Mouse (Mus musculus) limb, embryonic 14.5 days (tissue): ENCODE results near the gene Nlrp3. TPM values are rescaled to one million over a fixed set of nuclear protein-coding genes. Genes with fewer than 3 reads are reported as not detected.

Experiments
- ATAC-seq: fragments of 200-750 bp; cut with Nextera tagmentation; 2 replicates; pipeline ENCODE4 v1.8.0; 2017; ENCODE audit warnings: low read depth, moderate number of reproducible peaks, moderate TSS enrichment; ENCODE audit not compliant: low FRiP score
- DNase-seq: peaks from one replicate; pipeline ENCODE4 v3.0.0-alpha.2; 2015; ENCODE audit warnings: low spot score
- H3K27ac ChIP-seq: fragments of 300-500 bp; sonication (generic); replicated peaks from 2 replicates; pipeline ENCODE4 v1.5.1; 2014; ENCODE audit warnings: low read depth, mild to moderate bottlenecking, low read length, moderate library complexity, mixed read lengths
- H3K27me3 ChIP-seq: fragments of 300-500 bp; sonication (generic); 2 replicates; pipeline ENCODE4 v1.6.1; 2014; ENCODE audit warnings: low read length, mixed read lengths; ENCODE audit not compliant: control insufficient read depth, insufficient read depth
- H3K36me3 ChIP-seq: fragments of 300-500 bp; sonication (generic); 2 replicates; pipeline ENCODE4 v1.6.1; 2014; ENCODE audit warnings: mild to moderate bottlenecking, low read length, moderate library complexity, mixed read lengths; ENCODE audit not compliant: control insufficient read depth, insufficient read depth
- H3K4me1 ChIP-seq: fragments of 300-500 bp; sonication (generic); 2 replicates; pipeline ENCODE4 v1.6.1; 2014; ENCODE audit warnings: antibody characterized with exemption, low read length, mixed read lengths; ENCODE audit not compliant: control insufficient read depth, insufficient read depth
- H3K4me2 ChIP-seq: fragments of 300-500 bp; sonication (generic); replicated peaks from 2 replicates; pipeline ENCODE4 v1.6.1; 2014; ENCODE audit warnings: low read depth, mild to moderate bottlenecking, low read length, moderate library complexity; ENCODE audit not compliant: severe bottlenecking
- H3K4me3 ChIP-seq: fragments of 300-500 bp; sonication (generic); replicated peaks from 2 replicates; pipeline ENCODE4 v1.5.1; 2014; ENCODE audit warnings: low read length
- H3K9ac ChIP-seq: fragments of 300-500 bp; sonication (generic); 2 replicates; pipeline ENCODE4 v1.6.1; 2014; ENCODE audit warnings: mild to moderate bottlenecking, low read depth, low read length, moderate library complexity; ENCODE audit not compliant: severe bottlenecking
- H3K9me3 ChIP-seq: fragments of 300-500 bp; sonication (generic); 2 replicates; pipeline ENCODE4 v1.6.1; 2016; ENCODE audit warnings: low read length; ENCODE audit not compliant: control insufficient read depth
- POLR2A ChIP-seq: fragments of 200-500 bp; IDR thresholded peaks from 2 replicates; pipeline ENCODE4 v1.8.0; 2012; ENCODE audit warnings: inconsistent platforms, mild to moderate bottlenecking, moderate library complexity, borderline replicate concordance; ENCODE audit not compliant: insufficient read depth, insufficient read length; ENCODE audit errors: extremely low read depth
- WGBS: fragments of 180-500 bp; shearing (Covaris S2); extraction: QIAGEN DNeasy Blood & Tissue Kit; methylation state at CpG from one replicate; pipeline ENCODE4 v1.1.7; 2014; 5-methylcytosine and 5-hydroxymethylcytosine counted together
- polyA plus RNA-seq, 2 experiments: library from polyadenylated mRNA; depleted of rRNA in 1 of 2; stranded (reverse) in 1 of 2; unstranded in 1 of 2; fragments of >200 nt; fragmentation: Nextera tagmentation in 1 of 2; extraction: Ambion mirVana in 1 of 2; gene quantifications; 2 replicates each; pipeline versions ENCODE4 v1.2.1 to v1.2.3; 2012 to 2014

The Nlrp3 gene
- polyA plus RNA-seq, 2 experiments: 0.48 to 0.57 TPM

- no peak for ATAC-seq
- WGBS: 82% methylated on average over 6 of the region's 6 CpGs
Measured at GRCm38 (mm10) chr11:59593189-59593588, 51.8 kb downstream of the Nlrp3 start, which contains the start of gene Olfr223. Gene Olfr223, minus strand, starts transcription at chr11:59593289.

GRCm38 (mm10) chr11:59596091-59596490 lies 54.7 kb downstream of the Nlrp3 start:
- H3K4me1 ChIP-seq: no peaks in the 10 kb centered on the region
- TF ChIP-seq POLR2A: no peak
- H3K27me3 ChIP-seq: no peaks in the 10 kb centered on the region
- no peak overlapping the region for H3K27ac ChIP-seq
- H3K36me3 ChIP-seq: no peaks in the 10 kb centered on the region
- no peak overlapping the region for H3K9ac ChIP-seq
- WGBS: 47% methylated on average over 4 of the region's 4 CpGs
- no peak overlapping the region for H3K4me3 ChIP-seq
- no peaks in the 10 kb centered on the region for H3K9me3 ChIP-seq
- no peak for ATAC-seq
- no peak for DNase-seq
- H3K4me2 ChIP-seq: no peak overlapping the region

More at GRCm38 (mm10) chr11:59593189-59593588, 51.8 kb downstream of the Nlrp3 start, which contains the start of gene Olfr223:
- no peak within 1 kb of the TSS for H3K27ac ChIP-seq
- no peaks in the 10 kb centered on the region for H3K36me3 ChIP-seq
- H3K4me1 ChIP-seq: no peaks in the 10 kb centered on the region
- no peak for TF ChIP-seq POLR2A
- H3K4me3 ChIP-seq: no peak within 1 kb of the TSS
- no peaks in the 10 kb centered on the region for H3K27me3 ChIP-seq
- H3K4me2 ChIP-seq: no peak within 1 kb of the TSS
- H3K9ac ChIP-seq: no peak within 1 kb of the TSS
- no peak for DNase-seq
- no peaks in the 10 kb centered on the region for H3K9me3 ChIP-seq

GRCm38 (mm10) chr11:59596950-59597349 lies 55.6 kb downstream of the Nlrp3 start:
- Histone ChIP-seq H3K4me1 (no peaks in the 10 kb centered on the region), H3K9me3 (no peaks in the 10 kb centered on the region), H3K27me3 (no peaks in the 10 kb centered on the region), H3K27ac (no peak overlapping the region), H3K9ac (no peak overlapping the region), H3K4me3 (no peak overlapping the region), H3K36me3 (no peaks in the 10 kb centered on the region), H3K4me2 (no peak overlapping the region)
- DNase-seq: no peak
- WGBS: 83% methylated on average over 8 of the region's 8 CpGs
- no peak for TF ChIP-seq POLR2A
- no peak for ATAC-seq

GRCm38 (mm10) chr11:59599211-59599610 lies 57.8 kb downstream of the Nlrp3 start:
- WGBS: 55% methylated on average over 7 of the region's 7 CpGs
- no peaks in the 10 kb centered on the region for H3K4me1 ChIP-seq
- no peaks in the 10 kb centered on the region for H3K36me3 ChIP-seq
- H3K4me3 ChIP-seq: no peak overlapping the region
- H3K9me3 ChIP-seq: no peaks in the 10 kb centered on the region
- DNase-seq (no peak), ATAC-seq (no peak)
- no peak for TF ChIP-seq POLR2A
- H3K9ac ChIP-seq: no peak overlapping the region
- no peaks in the 10 kb centered on the region for H3K27me3 ChIP-seq
- no peak overlapping the region for H3K4me2 ChIP-seq
- H3K27ac ChIP-seq: no peak overlapping the region

GRCm38 (mm10) chr11:59600872-59601271 lies 59.5 kb downstream of the Nlrp3 start:
- 90% methylated on average over 3 of the region's 3 CpGs for WGBS

GRCm38 (mm10) chr11:59602287-59602686 lies 60.9 kb downstream of the Nlrp3 start:
- Histone ChIP-seq H3K4me2 (no peak overlapping the region), H3K27ac (no peak overlapping the region), H3K9ac (no peak overlapping the region), H3K4me1 (no peaks in the 10 kb centered on the region), H3K9me3 (no peaks in the 10 kb centered on the region), H3K4me3 (no peak overlapping the region), H3K36me3 (no peaks in the 10 kb centered on the region), H3K27me3 (no peaks in the 10 kb centered on the region)
- ATAC-seq (no peak), DNase-seq (no peak)
- 42% methylated on average over 1 of the region's 1 CpGs for WGBS
- no peak for TF ChIP-seq POLR2A

More at GRCm38 (mm10) chr11:59600872-59601271, 59.5 kb downstream of the Nlrp3 start:
- TF ChIP-seq POLR2A: no peak
- H3K4me1 ChIP-seq: no peaks in the 10 kb centered on the region
- no peak overlapping the region for H3K4me2 ChIP-seq
- H3K9me3 ChIP-seq: no peaks in the 10 kb centered on the region
- no peak overlapping the region for H3K4me3 ChIP-seq
- H3K9ac ChIP-seq: no peak overlapping the region
- H3K27ac ChIP-seq: no peak overlapping the region
- no peaks in the 10 kb centered on the region for H3K36me3 ChIP-seq
- H3K27me3 ChIP-seq: no peaks in the 10 kb centered on the region
- no peak for DNase-seq
- no peak for ATAC-seq
